Mouse (Mus musculus) brain, embryonic 14.5 days (tissue): ENCODE measurements around the gene Cntn3.

ENCODE experiments used
- CTCF ChIP-seq: fragments of 200-500 bp; IDR thresholded peaks from 2 replicates; pipeline ENCODE4 v1.5.1; 2012; ENCODE audit warnings: inconsistent platforms, mild to moderate bottlenecking, moderate library complexity, borderline replicate concordance; ENCODE audit not compliant: insufficient read depth, insufficient read length; ENCODE audit errors: extremely low read depth
- POLR2A ChIP-seq: fragments of 200-500 bp; IDR thresholded peaks from 2 replicates; pipeline ENCODE4 v1.6.1; 2012; ENCODE audit warnings: mild to moderate bottlenecking, inconsistent platforms, borderline replicate concordance; ENCODE audit not compliant: poor library complexity, insufficient read depth, insufficient read length, severe bottlenecking; ENCODE audit errors: extremely low read depth

- TF ChIP-seq POLR2A (no peak), CTCF (no peak)
These were observed 57.7 kb downstream of the Cntn3 start for GRCm38 (mm10) chr6:102515231-102515630.
